Mouse (Mus musculus) ES-CJ7 (cell line): Measurements from ENCODE around the gene Frrs1.
A peak's percentile ranks its signal among the peaks of the same experiment; 100 is the strongest.

Experiments
- DNase-seq: peaks from one replicate; pipeline ENCODE4 v3.0.0; 2011; ENCODE audit warnings: low read depth, low spot score

Gene Frrs1

DNA sequence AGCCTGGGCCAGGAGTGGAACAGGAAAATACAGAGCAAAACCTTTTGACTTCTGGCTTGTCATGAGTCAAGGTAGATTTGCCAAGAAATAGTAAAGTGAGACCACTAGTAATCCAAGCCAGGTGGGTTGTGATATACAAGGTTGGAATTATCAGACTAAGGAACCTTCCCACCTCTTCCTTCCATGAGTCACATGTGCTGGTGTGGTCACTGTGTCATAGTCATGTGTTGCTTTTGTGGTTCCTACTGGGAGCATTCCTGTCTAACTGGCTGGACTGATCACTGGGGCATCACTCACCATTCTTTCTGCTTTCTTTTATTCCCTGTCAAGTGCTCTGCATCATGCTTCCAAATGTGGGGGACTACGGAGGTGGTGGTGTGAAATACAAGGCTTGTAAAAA lies 11.2 kb upstream of the Frrs1 start:
- no peak for DNase-seq

DNA sequence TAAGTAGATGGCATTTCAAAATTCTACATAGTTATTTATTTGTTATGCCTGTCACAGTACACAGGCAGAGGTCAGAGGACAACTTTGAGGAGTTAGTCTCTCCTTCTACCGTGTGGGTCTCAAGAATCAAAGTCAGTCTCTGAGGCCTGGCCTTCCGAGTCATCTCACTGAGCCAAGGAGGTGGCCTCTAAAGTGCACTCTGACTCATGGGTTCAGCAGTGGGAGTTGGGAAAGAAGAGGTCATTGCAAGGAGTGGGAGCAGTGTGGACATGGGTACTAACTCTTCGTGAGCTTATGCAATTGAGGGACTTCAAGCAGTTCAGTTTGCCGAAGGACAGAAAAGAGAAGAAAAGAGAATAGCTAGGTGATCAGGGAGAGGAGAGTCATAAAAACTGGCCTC lies 10.3 kb upstream of the Frrs1 start:
- DNase-seq = no peak

DNA sequence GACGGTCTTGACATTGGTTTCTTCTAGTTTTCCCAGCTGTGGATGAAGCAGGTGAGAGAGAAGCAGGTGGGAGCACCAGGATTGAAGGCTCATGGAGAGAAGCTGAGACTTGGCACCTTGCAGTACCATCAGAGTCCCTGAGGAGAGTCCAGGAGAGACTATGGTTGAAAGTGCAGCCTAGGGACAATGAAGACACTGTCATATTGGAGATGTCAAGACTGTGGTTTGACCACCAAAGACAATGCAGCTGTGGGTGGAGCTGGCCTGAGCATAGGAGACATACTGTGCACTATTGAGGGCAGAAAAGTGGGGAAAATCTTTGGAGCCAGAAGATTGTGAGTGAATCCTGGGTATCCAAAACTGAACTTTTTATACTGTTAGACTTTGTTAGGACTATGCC lies 8.9 kb upstream of the Frrs1 start:
- DNase-seq = no peak

DNA sequence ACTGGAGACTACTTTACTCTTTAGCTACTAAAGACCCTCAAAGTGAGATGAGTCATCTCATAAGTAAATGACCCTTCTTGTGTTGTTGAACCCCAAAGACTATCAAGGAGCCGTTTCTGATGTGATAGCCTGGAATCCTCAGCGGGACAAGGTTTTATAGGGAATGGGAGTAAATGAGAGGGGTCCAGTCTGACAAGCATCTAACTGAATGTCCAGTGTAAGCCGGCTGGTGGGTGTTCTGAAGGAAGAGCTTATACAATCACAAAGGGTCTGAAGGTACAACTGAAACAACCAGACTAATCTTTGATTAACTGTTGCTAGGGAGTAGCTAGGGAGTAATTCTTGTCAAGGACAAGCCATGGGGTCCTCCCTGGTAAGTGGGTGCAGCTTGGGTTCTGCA lies 6.8 kb upstream of the Frrs1 start:
- DNase-seq = no peak

DNA sequence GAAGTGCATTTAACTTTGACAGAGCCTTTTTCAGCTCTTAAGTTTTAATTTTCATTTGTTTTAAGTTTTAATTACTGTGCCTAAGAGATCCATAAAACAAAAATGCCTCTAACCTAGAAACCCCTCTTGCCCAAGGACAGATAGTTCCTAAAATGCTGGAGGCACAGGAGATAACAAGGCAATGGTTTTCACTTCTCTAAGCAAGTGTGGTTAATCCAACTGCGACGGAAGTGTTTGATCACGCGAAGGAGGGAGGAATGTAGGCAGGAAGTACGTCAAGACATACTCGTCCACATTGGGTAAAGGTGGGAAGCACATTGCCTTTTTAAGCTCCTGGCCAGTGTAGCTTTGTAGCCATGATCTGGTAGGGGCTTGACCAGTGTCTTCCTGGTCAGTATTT lies 1.7 kb upstream of the Frrs1 start:
- DNase-seq = no peak

DNA sequence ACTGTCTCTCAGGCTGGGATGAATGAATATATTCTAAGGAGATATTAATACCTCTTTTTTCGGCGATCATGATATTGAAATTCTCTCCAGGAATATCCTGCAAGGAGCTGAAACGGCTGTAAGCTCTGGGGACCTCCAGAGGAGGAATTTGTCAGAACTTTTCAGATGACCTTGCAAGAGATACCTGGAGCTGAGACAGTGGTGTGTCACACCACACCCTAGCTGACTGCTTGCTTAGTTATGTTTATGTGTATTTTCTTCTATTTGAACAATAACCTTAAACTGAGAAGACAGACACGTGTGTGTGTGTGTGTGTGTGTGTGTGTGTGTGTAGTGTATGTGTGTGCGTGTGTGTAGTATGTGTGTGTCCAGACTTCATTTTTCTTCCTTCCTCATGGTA lies 488 bp downstream of the Frrs1 start:
- peak; percentile 49 for DNase-seq

DNA sequence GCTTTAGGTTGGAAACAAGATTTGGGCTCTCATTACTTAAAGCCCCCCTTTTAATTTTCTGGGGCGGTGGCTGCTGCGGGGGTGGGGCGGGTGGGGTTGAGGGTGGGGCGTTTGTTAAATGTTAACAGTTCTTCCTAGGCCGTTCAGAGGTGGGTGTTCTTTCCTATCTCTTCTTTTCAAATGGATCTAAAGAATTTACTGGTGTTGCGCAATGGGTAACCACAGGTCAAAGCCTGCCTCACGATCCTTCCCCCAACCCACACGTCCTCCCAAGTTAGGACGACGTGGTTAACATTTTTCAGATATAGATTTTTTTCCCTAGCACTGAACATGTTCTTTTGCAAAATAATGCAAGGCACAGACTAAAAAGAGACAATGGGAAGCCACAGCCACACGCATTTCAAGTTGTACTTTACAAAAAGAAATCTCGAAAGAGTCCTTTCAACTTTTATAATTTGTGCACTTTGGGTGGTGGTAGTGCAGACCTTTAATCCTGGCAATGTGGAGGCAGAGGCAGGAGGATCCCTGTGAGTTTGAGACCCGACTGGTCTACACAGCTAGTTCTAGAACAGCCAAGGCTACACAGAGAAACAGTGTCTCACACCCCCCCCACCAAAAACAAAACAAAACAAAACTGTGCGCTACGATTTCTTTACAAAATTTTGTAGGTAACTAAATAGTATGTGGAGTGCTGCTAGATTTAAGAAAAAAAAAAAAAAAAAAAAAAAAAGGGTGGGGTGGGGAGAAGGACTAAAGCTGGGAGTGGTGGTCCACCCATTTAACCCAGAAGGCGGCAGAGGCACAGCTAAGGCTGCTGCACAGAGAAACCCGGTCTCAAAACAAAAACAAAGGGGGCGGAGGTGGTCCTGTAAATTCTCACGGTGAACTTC lies 1.3 kb downstream of the Frrs1 start:
- peak; percentile 62 for DNase-seq

DNA sequence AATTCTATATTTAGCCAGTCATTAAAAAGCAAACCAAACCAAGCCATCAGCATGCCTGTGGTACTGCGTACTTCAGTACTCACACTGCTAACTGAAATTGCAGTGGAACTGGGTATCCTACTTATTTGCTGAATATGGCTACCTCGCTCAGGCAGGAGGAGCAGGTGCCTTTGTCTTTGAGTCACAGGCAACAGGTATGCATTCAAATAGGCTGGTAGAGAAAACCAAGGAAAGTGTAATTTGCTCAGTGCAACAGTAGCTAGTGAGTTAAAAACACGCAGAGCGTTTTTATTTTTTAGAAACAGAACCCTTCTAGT lies 1.9 kb downstream of the Frrs1 start:
- DNase-seq = peak; percentile 52

DNA sequence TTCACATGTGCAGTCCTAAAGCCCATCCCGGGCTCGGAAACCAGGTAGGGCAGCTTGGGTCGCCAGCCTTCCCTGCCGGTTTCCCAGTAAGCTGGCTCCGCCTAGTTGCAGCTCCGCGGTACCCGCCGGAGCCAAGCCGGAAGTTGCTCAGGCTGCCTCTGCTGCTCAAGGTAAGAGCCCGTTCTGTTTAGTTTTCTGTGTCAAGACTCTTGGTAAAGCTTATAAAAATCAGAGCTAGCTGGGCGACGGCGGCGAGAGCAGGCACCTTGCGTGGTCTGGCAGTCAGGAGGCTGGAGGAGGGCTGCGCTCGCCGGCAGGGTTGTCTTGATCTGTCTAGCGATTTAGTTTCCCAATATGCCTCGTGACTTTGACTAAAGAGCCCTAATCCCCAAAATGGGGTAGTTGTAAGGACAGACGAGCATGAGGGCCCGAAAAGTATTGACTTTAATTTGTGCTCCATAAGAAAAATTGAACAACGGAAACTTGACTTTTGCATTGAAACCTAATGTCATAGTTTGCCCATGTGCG lies 2.3 kb downstream of the Frrs1 start:
- DNase-seq = peak; percentile 75

DNA sequence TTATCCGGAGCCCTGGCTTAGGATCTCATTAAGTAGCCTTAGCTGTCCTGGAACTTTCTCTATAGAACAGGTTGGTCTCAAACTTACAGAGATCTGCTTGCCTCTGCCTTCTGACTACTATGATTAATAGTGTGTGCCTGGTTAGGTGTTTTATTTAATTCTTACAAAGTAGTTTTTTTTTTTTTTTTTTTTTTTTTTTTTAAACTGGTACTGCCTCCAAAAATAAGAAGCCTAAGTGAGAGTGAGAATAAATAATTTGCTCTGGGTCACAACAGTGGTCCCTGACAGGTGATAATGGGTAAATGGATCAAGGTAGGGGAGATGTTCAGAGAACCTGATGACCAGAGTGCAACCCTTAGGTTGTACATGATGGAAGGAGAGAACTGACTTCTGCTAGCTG lies 3.4 kb downstream of the Frrs1 start:
- DNase-seq = no peak

DNA sequence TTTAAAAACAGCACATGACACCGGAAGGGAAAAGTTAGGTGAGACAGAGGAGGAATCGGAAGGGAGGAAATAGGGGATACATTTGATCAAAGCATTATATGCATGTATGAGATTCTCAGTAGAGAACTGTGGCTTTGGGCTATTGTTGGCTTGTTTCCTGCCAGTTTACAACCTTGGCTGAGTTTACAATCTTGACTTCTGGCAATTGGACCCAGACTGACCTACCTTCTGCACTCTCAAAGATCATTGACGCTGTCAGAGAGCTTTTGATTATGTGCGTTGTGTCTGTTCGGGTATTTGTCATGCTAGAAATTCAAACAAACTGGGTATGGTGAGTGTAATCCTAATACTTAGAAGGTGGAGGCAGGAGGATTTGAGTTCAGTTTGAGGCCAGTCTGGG lies 5.2 kb downstream of the Frrs1 start:
- no peak for DNase-seq

DNA sequence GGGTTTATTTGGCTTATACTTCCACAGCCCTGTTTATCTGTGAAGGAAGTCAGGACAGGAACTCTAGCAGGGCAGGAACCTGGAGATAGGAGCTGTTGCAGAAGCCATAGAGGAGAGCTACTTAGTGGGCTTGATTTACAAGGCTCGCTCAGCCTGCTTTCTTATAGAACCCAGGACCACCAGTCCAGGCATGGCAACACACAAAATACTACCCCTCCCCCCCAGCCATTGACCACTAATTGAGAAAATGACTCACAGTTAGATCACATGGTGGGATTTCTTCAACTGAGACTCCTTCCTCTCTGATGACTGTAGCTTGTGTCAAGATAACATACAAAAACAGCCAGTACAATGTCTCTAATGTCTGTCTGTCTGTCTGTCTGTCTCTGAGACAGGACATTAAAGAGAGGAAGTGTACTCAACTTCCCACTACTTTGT lies 6.0 kb downstream of the Frrs1 start:
- DNase-seq = no peak

DNA sequence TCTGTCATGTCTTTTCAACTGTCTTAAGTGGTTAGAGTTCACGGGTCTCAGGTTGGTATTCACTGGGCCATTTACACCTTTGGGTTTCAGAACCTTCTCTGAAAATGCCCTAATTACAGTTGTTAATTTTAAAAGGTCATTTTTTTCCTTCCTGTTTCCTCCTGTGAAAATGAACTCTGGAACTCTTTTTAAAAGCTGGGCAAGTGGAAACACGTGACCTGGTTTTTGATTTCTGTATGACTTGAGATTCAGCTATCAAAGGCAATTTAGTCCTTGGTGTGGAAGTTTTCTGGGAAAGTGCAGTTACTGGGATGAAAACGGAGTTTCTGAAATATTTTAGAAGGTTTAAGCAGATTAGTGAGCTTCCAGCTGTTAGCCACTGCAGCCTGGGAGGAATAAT lies 11.1 kb downstream of the Frrs1 start:
- no peak for DNase-seq

DNA sequence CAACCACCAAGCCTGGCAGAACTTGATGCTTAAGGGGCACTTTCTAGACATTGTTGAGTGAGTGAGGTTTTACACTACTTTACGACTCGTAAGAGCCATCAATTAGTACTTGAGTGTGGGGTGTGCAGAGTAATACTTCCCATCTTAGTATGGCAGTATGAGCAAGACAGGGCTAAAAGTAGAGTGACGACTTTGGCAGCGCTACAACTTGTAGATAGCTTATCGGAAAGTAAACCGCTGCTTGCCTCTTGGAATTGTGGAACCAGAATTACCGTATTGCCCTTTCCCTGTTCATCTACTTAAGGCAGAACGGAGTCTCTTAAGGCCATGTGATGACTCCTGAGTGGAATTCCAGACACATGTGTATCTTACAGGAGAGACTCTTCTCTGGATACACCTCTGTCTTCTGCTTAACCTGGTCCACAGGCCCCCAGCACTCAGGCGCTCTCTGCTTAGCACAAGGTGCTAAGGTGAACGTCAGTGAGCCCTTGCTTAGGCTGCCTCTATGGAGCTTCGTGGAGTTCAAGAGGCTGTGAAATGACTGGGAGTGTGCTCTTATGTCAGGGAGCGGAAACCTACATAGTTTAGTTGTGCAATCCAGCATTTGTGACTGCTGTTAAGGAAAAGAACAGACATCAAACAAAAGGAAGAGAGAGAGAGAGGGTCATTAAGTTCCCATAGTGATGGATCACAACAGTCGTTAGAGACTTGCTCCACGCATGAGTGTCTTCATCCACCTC lies 23.1 kb downstream of the Frrs1 start:
- no peak for DNase-seq

DNA sequence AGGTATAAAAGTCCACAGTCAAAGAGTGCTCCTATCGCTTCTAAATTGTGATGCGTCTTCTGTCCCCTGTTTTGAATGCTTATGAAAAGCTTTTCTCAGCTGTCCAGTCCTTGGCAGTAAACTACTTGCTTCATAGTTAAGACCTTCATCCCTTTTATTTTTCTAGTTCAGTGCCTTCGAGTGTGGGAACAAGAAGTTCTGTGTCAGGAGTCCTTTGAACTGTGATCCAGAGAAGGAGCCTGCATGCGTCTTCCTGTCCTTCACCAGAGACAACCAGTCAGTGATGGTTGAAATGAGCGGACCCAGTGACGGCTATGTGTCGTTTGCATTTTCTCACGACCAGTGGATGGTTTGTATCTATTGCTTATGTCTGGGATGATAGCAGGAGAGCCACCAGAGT lies 25.7 kb downstream of the Frrs1 start:
- no peak for DNase-seq

DNA sequence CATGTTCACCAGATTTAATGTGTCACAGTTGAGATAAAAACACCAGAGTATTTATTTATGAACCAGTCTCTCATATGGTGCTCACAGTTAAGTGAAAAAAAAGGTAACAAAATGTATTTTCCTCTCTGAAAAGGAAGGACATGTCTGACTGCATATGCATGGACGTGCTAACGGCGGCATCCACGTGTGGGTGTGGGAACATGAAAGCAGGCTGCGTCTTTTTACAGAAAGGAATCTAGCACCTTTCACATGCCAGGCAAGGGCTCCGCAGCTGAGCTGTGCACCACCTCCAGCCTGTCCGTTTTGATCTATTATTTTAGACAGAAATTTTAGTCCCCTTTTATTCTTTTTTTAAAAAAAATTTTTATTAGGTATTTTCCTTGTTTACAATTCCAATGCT lies 30.1 kb downstream of the Frrs1 start:
- no peak for DNase-seq

DNA sequence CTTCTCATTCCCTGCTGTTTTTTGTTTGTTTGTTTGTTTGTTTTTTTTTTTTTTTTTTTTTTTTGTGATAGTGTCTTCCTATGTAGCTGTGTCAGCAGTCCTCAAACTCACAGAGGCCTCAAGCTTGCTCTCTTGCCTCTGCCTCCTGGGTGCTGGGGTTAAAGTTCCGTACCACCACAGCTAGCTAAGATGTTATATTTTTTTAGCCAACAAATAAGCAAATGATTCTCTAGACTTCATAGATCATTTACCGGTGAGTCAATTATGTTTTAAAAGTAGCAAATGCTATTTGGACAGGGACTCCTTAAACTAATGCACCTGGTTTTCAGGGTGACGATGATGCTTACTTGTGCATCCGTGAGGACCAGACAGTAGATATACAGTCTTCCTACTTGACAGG lies 31.3 kb downstream of the Frrs1 start:
- no peak for DNase-seq

DNA sequence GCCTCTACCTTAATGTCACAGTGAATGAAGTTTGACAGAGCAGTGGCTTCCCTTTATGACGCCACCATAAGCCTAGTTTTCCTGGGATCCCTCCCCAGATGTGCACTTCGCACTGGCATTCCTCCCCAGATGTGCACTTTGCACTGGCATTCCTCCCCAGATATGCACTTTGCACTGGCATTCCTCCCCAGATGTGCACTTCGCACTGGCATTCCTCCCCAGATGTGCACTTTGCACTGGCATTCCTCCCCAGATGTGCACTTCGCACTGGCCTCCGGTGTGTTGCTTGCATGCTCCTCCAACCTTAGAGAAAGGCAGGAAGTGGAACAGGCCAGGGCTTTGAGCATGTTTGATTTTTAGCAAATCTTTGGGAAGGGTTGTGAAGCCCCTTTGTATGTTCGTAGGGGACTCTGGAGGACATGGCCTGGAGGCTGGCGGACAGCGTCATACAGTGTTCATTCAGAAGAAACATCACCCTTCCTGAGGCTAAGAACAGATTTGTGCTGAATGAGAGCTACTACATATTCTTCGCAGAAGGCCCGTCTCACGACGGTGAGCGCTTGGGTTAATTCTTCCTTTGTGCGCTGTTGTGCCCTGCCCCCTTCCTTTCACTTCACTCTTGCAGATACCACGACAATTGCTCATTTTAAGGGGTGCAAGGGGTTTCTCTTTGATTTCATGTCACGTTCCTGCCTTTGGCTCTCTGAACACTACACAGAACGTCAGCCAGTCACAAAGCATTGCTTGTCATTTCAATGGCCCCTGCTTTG lies 32.4 kb downstream of the Frrs1 start:
- DNase-seq = no peak

DNA sequence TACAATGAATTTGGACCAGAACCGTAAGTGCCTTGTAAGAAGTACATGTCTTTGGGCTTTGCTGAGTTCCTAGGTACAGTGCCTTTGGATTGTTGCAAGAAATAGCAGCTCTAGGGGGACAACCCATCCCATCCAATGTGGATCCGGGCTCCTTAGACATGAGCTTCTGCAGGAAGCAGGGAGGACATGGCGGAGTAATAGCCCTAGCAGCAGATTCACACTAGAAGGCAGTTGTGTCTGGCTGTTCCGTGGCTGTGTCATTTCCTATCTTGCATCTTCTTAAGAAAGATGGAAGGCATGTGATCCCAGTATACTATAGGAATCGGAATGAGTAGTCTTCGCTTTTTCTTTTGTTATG lies 32.9 kb downstream of the Frrs1 start:
- no peak for DNase-seq

DNA sequence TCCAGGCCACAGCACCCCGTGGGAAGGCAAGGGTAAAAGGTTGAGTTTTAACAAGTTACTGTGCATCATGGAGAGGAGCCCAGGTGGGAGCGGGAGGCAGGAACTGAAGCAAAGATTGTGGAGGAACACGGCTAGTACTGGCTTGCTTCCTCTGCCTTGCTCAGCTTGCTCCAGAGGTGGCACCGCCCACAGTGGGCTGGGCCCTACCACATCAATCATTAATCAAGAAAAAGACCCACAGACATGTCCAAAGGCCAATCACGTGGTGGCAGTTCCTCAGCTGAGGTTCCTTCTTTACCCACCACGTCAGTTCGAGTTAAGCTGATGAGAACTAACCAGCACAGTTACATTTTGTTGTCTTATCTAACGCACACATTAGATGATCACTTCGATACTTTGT lies 33.6 kb downstream of the Frrs1 start:
- DNase-seq = peak; percentile 37

DNA sequence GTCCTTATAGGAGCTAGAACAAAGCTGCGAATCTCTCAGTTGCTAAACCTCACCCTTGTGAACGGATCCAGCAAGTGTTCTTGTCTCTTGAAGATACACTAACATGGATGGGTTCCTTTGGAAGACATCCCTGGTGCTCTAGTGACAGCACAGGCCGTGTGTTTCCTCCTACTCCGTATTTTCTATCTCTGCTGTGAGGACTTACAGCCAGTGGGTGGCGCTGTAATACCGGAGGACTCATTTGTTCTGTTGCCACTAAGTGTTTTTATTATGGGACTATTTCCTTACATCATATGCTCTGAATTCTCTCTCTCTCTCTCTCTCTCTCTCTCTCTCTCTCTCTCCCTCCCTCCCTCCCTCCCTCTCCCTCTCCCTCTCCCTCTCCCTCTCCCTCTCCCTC lies 44.9 kb downstream of the Frrs1 start:
- peak; percentile 69 for DNase-seq

DNA sequence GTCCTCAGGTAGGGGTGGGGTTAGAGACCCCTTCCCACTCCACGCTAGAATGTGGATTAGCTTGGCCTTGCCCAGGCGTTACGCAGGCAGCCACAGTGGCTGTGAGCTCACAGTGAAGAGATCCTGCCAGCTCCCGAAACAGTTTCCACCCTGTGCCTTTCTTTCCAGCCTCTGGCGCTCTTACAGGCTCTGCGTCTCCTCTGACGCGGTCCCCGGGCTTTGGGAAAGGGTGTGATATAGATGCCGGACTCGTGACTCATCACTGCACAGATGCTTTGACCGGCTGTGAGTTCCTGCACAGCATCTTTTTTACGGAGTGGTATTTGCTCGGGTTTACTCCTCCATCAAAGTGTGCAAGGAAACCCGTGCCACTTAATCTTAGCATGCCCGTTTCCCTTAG lies 46.6 kb downstream of the Frrs1 start:
- peak; percentile 35 for DNase-seq
